Mouse (Mus musculus) midbrain, embryonic 13.5 days (tissue): ENCODE data around the gene Syn3. TPM values are rescaled to one million over a fixed set of nuclear protein-coding genes. Genes with fewer than 3 reads are reported as not detected.
A peak's percentile ranks its signal among the peaks of the same experiment; 100 is the strongest.
"Not testable (repeated sequence)": the region's sequence is repeated elsewhere in the genome, so short reads cannot be mapped to it uniquely, and the experiment has no call there.

ENCODE experiments used
- ATAC-seq: fragments of 200-750 bp; cut with Nextera tagmentation; 2 replicates; pipeline ENCODE4 v1.8.0; 2017; ENCODE audit warnings: mild to moderate bottlenecking, moderate TSS enrichment, moderate library complexity
- H3K27ac ChIP-seq: fragments of 300-500 bp; sonication (generic); 2 replicates; pipeline ENCODE4 v1.5.1; 2015; ENCODE audit warnings: inconsistent platforms, mild to moderate bottlenecking, moderate library complexity
- H3K27me3 ChIP-seq: fragments of 300-500 bp; sonication (generic); 2 replicates; pipeline ENCODE4 v1.6.1; 2015; ENCODE audit warnings: mild to moderate bottlenecking, inconsistent platforms
- H3K36me3 ChIP-seq: fragments of 300-500 bp; sonication (generic); 2 replicates; pipeline ENCODE4 v1.6.1; 2015; ENCODE audit warnings: mild to moderate bottlenecking, inconsistent platforms
- H3K4me1 ChIP-seq: fragments of 300-500 bp; sonication (generic); replicated peaks from 2 replicates; pipeline ENCODE4 v1.6.1; 2015; ENCODE audit warnings: inconsistent platforms
- H3K4me2 ChIP-seq: fragments of 300-500 bp; sonication (generic); replicated peaks from 2 replicates; pipeline ENCODE4 v1.6.1; 2015; ENCODE audit warnings: moderate library complexity, mild to moderate bottlenecking, inconsistent platforms
- H3K4me3 ChIP-seq: fragments of 300-500 bp; sonication (generic); replicated peaks from 2 replicates; pipeline ENCODE4 v1.5.1; 2015; ENCODE audit warnings: mild to moderate bottlenecking, inconsistent platforms
- H3K9ac ChIP-seq: fragments of 300-500 bp; sonication (generic); replicated peaks from 2 replicates; pipeline ENCODE4 v1.6.1; 2015; ENCODE audit warnings: mild to moderate bottlenecking, inconsistent platforms
- H3K9me3 ChIP-seq: fragments of 300-500 bp; sonication (generic); 2 replicates; pipeline ENCODE4 v1.6.1; 2016; ENCODE audit warnings: mild to moderate bottlenecking, inconsistent platforms
- WGBS: fragments of 180-500 bp; shearing (Covaris S2); methylation state at CpG from one replicate; pipeline ENCODE4 v1.1.7; 2015; 5-methylcytosine and 5-hydroxymethylcytosine counted together
- polyA plus RNA-seq: library from polyadenylated mRNA; unstranded; fragments of >200 nt; fragmentation: Nextera tagmentation; extraction: Ambion mirVana; gene quantifications from 2 replicates; pipeline ENCODE4 v1.2.1, GENCODE M21; 2015

Syn3 gene
- polyA plus RNA-seq, 1 experiment from 2014 or later = 13.8 TPM

- no peak overlapping the region for H3K27ac ChIP-seq
- no peak for ATAC-seq
- no peaks in the 10 kb centered on the region for H3K36me3 ChIP-seq
- WGBS = 85% methylated on average over 3 of the region's 3 CpGs
- H3K4me1 ChIP-seq = 0 out of 2 replicates have a peak, but pooled peaks cover 6% of the 10 kb centered on the region
- no peaks in the 10 kb centered on the region for H3K27me3 ChIP-seq
- no peaks in the 10 kb centered on the region; the same call in 1 of the 2 replicates for H3K9me3 ChIP-seq
- no peak overlapping the region for H3K4me2 ChIP-seq
- no peak overlapping the region for H3K9ac ChIP-seq
- no peak overlapping the region for H3K4me3 ChIP-seq
Observed at GRCm38 (mm10) chr10:86392399-86392798, 106.3 kb downstream of the Syn3 start.

GRCm38 (mm10) chr10:86389913-86390312, 108.8 kb downstream of the Syn3 start:
- no peaks in the 10 kb centered on the region for H3K27me3 ChIP-seq
- H3K4me3 ChIP-seq = no peak overlapping the region
- 0 out of 2 replicates have a peak, but pooled peaks cover 6% of the 10 kb centered on the region for H3K4me1 ChIP-seq
- 28% methylated on average over 2 of the region's 2 CpGs for WGBS
- H3K4me2 ChIP-seq = no peak overlapping the region
- no peak overlapping the region for H3K9ac ChIP-seq
- ATAC-seq = peak; percentile 63
- H3K36me3 ChIP-seq = no peaks in the 10 kb centered on the region
- H3K27ac ChIP-seq = no peak overlapping the region
- H3K9me3 ChIP-seq = no peaks in the 10 kb centered on the region; the same call in 1 of the 2 replicates

GRCm38 (mm10) chr10:86389357-86389756, 109.3 kb downstream of the Syn3 start:
- no peak for ATAC-seq
- no peak overlapping the region for H3K4me3 ChIP-seq
- no peak overlapping the region for H3K9ac ChIP-seq
- H3K4me1 ChIP-seq = 0 out of 2 replicates have a peak, but pooled peaks cover 6% of the 10 kb centered on the region
- WGBS = 90% methylated on average over 3 of the region's 3 CpGs
- H3K27me3 ChIP-seq = no peaks in the 10 kb centered on the region
- no peaks in the 10 kb centered on the region for H3K36me3 ChIP-seq
- H3K9me3 ChIP-seq = no peaks in the 10 kb centered on the region; the same call in 1 of the 2 replicates
- no peak overlapping the region for H3K27ac ChIP-seq
- H3K4me2 ChIP-seq = no peak overlapping the region

GRCm38 (mm10) chr10:86388803-86389202, 109.9 kb downstream of the Syn3 start:
- no peak overlapping the region for H3K9ac ChIP-seq
- H3K27me3 ChIP-seq = no peaks in the 10 kb centered on the region
- ATAC-seq = no peak
- H3K27ac ChIP-seq = no peak overlapping the region
- no peak overlapping the region for H3K4me2 ChIP-seq
- H3K36me3 ChIP-seq = no peaks in the 10 kb centered on the region
- no peak overlapping the region for H3K4me3 ChIP-seq
- H3K9me3 ChIP-seq = no peaks in the 10 kb centered on the region; the same call in 1 of the 2 replicates
- 0 out of 2 replicates have a peak, but pooled peaks cover 6% of the 10 kb centered on the region for H3K4me1 ChIP-seq
- 73% methylated on average over 6 of the region's 6 CpGs for WGBS

GRCm38 (mm10) chr10:86387821-86388440, 110.8 kb downstream of the Syn3 start:
- WGBS = 81% methylated on average over 5 of the region's 5 CpGs
- Histone ChIP-seq H3K9me3 (no peaks in the 10 kb centered on the region; the same call in 1 of the 2 replicates), H3K27me3 (no peaks in the 10 kb centered on the region), H3K36me3 (no peaks in the 10 kb centered on the region), H3K4me3 (no peak overlapping the region), H3K4me2 (no peak overlapping the region), H3K4me1 (0 out of 2 replicates have a peak, but pooled peaks cover 6% of the 10 kb centered on the region), H3K27ac (no peak overlapping the region), H3K9ac (no peak overlapping the region)
- ATAC-seq = no peak

GRCm38 (mm10) chr10:86386232-86386631, 112.5 kb downstream of the Syn3 start:
- 0 out of 2 replicates have a peak, but pooled peaks cover 6% of the 10 kb centered on the region for H3K4me1 ChIP-seq
- no peak overlapping the region for H3K27ac ChIP-seq
- H3K4me2 ChIP-seq = no peak overlapping the region
- no peaks in the 10 kb centered on the region for H3K9me3 ChIP-seq
- no peaks in the 10 kb centered on the region for H3K27me3 ChIP-seq
- H3K9ac ChIP-seq = no peak overlapping the region
- whole genome bisulfite sequencing = 84% methylated on average over 4 of the region's 4 CpGs
- H3K4me3 ChIP-seq = no peak overlapping the region
- no peak for ATAC-seq
- H3K36me3 ChIP-seq = no peaks in the 10 kb centered on the region

- 0 out of 2 replicates have a peak, but pooled peaks cover 6% of the 10 kb centered on the region for H3K4me1 ChIP-seq
- H3K36me3 ChIP-seq = no peaks in the 10 kb centered on the region
- no peaks in the 10 kb centered on the region for H3K27me3 ChIP-seq
- 84% methylated on average over 4 of the region's 4 CpGs for WGBS
- no peak overlapping the region for H3K4me3 ChIP-seq
- H3K9ac ChIP-seq = no peak overlapping the region
- no peak overlapping the region for H3K4me2 ChIP-seq
- no peak overlapping the region for H3K27ac ChIP-seq
- ATAC-seq = no peak
- no peaks in the 10 kb centered on the region for H3K9me3 ChIP-seq
Observed at GRCm38 (mm10) chr10:86385656-86386055, 113.0 kb downstream of the Syn3 start.

GRCm38 (mm10) chr10:86384655-86385054, 114.0 kb downstream of the Syn3 start:
- Histone ChIP-seq H3K9me3 (no peaks in the 10 kb centered on the region), H3K4me3 (no peak overlapping the region), H3K36me3 (no peaks in the 10 kb centered on the region), H3K4me2 (no peak overlapping the region), H3K27me3 (no peaks in the 10 kb centered on the region), H3K9ac (no peak overlapping the region), H3K4me1 (no peaks in the 10 kb centered on the region), H3K27ac (no peak overlapping the region)
- ATAC-seq = no peak
- WGBS = 97% methylated on average over 2 of the region's 2 CpGs

- WGBS = 37% methylated on average over 2 of the region's 2 CpGs
- H3K9ac ChIP-seq = no peak overlapping the region
- H3K4me1 ChIP-seq = no peaks in the 10 kb centered on the region
- H3K36me3 ChIP-seq = no peaks in the 10 kb centered on the region
- no peak overlapping the region for H3K4me3 ChIP-seq
- H3K4me2 ChIP-seq = no peak overlapping the region
- ATAC-seq = no peak
- no peaks in the 10 kb centered on the region for H3K9me3 ChIP-seq
- no peak overlapping the region for H3K27ac ChIP-seq
- H3K27me3 ChIP-seq = no peaks in the 10 kb centered on the region
Observed at GRCm38 (mm10) chr10:86381922-86382260, 116.8 kb downstream of the Syn3 start.

- no peaks in the 10 kb centered on the region for H3K27me3 ChIP-seq
- H3K9ac ChIP-seq = no peak overlapping the region
- H3K27ac ChIP-seq = no peak overlapping the region
- H3K9me3 ChIP-seq = no peaks in the 10 kb centered on the region
- H3K36me3 ChIP-seq = no peaks in the 10 kb centered on the region
- 79% methylated on average over 9 of the region's 9 CpGs for WGBS
- ATAC-seq = no peak
- H3K4me2 ChIP-seq = no peak overlapping the region
- no peaks in the 10 kb centered on the region for H3K4me1 ChIP-seq
- no peak overlapping the region for H3K4me3 ChIP-seq
Observed at GRCm38 (mm10) chr10:86381150-86381921, 117.4 kb downstream of the Syn3 start.

GRCm38 (mm10) chr10:86380626-86381025, 118.1 kb downstream of the Syn3 start:
- H3K4me2 ChIP-seq = no peak overlapping the region
- H3K27ac ChIP-seq = no peak overlapping the region
- no peak for ATAC-seq
- no peaks in the 10 kb centered on the region for H3K9me3 ChIP-seq
- WGBS = 92% methylated on average over 2 of the region's 2 CpGs
- no peak overlapping the region for H3K9ac ChIP-seq
- no peaks in the 10 kb centered on the region for H3K36me3 ChIP-seq
- H3K4me1 ChIP-seq = no peaks in the 10 kb centered on the region
- H3K4me3 ChIP-seq = no peak overlapping the region
- H3K27me3 ChIP-seq = no peaks in the 10 kb centered on the region

- H3K27me3 ChIP-seq, H3K36me3 ChIP-seq, H3K4me2 ChIP-seq, H3K4me1 ChIP-seq, H3K9ac ChIP-seq, H3K9me3 ChIP-seq, H3K27ac ChIP-seq, H3K4me3 ChIP-seq, ATAC-seq: not testable (repeated sequence)
- WGBS = 87% methylated on average over 2 of the region's 2 CpGs
Observed at GRCm38 (mm10) chr10:86378803-86379202, 119.9 kb downstream of the Syn3 start.
